Mouse (Mus musculus) G1E (cell line): ENCODE results near the gene Iqcn.

Experiments used
- CTCF ChIP-seq: IDR thresholded peaks from 2 replicates; pipeline ENCODE4 v1.5.1; 2012; ENCODE audit warnings: low read depth, low read length, inconsistent platforms, mixed read lengths
- GATA1 ChIP-seq: IDR thresholded peaks from 2 replicates; pipeline ENCODE4 v1.6.1; 2012; ENCODE audit warnings: borderline replicate concordance, low read length, inconsistent platforms, mixed read lengths
- POLR2AphosphoS5 ChIP-seq: IDR thresholded peaks from 2 replicates; pipeline ENCODE4 v1.6.1; 2012; ENCODE audit warnings: low read depth, low read length, inconsistent platforms; ENCODE audit not compliant: insufficient replicate concordance

DNA sequence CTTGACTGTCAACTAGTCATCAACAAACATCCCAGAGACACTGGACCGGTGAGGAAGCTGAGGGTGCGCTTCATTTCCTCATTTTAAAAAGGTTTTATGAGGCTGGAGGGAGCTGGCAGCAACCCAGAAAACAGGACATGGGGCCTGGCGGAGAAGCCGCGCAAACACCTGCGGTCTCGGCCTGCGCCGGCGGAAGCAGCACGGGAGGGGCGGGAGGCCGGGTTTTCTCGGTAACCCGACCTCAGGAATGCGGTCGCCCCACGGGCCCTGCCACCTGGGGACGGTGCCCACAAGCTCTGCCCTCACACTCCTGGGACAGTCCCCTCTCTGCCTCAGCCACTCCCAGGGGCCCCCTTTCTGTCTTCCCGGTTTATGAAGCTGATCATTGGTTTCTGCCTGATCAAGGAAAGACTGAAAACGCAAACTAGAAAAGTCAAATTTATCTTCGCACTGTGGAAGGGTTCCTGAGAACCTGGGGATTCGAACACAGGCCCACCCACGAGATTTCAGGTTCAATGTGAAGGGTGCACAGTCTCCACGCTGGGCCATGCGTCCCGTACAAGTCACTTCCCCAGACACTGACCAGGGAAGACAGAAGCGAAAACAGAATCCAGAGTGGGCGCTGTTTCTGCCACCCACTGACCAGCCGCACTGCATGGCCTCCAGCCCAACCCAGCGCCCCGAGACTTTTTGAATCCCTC is 7.8 kb upstream of the Iqcn start:
- no peak for TF ChIP-seq CTCF
- no peak for TF ChIP-seq GATA1
- TF ChIP-seq POLR2AphosphoS5: no peak
